Comparison of ENCODE assay signal across 31 mouse cellular contexts in the genomic region with DNA sequence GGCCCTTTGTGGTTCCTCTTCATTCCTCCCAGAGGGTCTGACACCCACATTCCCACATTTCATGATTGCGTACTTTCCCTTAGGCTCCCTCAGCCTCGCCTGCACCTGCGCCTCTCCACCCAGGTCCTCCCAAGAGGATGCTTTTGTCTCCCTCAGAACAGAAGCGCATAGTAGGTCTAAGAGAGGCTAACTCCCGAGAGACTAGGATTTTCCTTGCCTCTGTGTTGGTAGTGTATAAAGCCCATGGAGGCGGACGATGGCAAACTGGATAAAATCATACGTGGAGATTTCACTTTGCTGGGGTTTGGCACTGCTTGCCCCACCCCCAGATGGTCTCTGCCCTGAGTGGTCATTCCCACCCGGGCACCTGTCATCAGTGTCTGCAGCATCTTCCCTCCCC.
"Had no signal": no experiment of that assay in that cellular context is flagged by ENCODE, and none has a peak within 500 bp of the region (broad histone marks: within the 10 kb centered on the region; RNA-seq: fewer than 3 reads in every experiment).

No protein-coding gene starts in this region.

- H3K4me2 ChIP-seq: heart, embryonic 11.5 days; heart, embryonic 12.5 days; heart, embryonic 13.5 days; heart, embryonic 15.5 days; hindbrain, embryonic 12.5 days; hindbrain, embryonic 13.5 days; hindbrain, embryonic 14.5 days; hindbrain, embryonic 15.5 days; intestine, embryonic 15.5 days; kidney, embryonic 15.5 days had no signal

- H3K36me3 ChIP-seq: heart, embryonic 12.5 days; heart, embryonic 13.5 days; heart, embryonic 15.5 days; hindbrain, embryonic 10.5 days; hindbrain, embryonic 12.5 days; hindbrain, embryonic 13.5 days; hindbrain, embryonic 15.5 days; intestine, embryonic 15.5 days; kidney, embryonic 15.5 days had no signal

- H3K9ac ChIP-seq: heart, embryonic 12.5 days; heart, embryonic 13.5 days; heart, embryonic 15.5 days; hindbrain, embryonic 12.5 days; hindbrain, embryonic 13.5 days; hindbrain, embryonic 14.5 days; hindbrain, embryonic 15.5 days; intestine, embryonic 15.5 days; kidney, embryonic 15.5 days had no signal

- H3K27me3 ChIP-seq: heart, embryonic 12.5 days; heart, embryonic 13.5 days; heart, embryonic 15.5 days; hindbrain, embryonic 12.5 days; hindbrain, embryonic 13.5 days; hindbrain, embryonic 15.5 days; intestine, embryonic 15.5 days had no signal

- H3K4me3 ChIP-seq: heart, embryonic 12.5 days; heart, embryonic 13.5 days; heart, embryonic 15.5 days; hindbrain, embryonic 10.5 days; hindbrain, embryonic 12.5 days; hindbrain, embryonic 13.5 days; hindbrain, embryonic 15.5 days; intestine, embryonic 15.5 days; kidney, embryonic 15.5 days; layer of hippocampus, adult 2 months; left cerebral cortex, adult 2 months had no signal

- DNase-seq: heart, postnatal 10 days; heart, postnatal 14 days; heart, postnatal 36 days; heart, postnatal 4 days; kidney, adult 11 months; kidney, adult 18-20 months; kidney, adult 2 months; kidney, adult 8-10 months; kidney, adult 9 months; kidney, postnatal 10 days; kidney, postnatal 14 days; kidney, postnatal 25 days; kidney, postnatal 36 days; kidney, postnatal 4 days; layer of hippocampus, adult 9-11 months; layer of hippocampus, postnatal 36 days had no signal

- H3K4me1 ChIP-seq: hindbrain, embryonic 12.5 days; hindbrain, embryonic 13.5 days; hindbrain, embryonic 15.5 days had no signal

- H3K27ac ChIP-seq: heart, embryonic 13.5 days; heart, embryonic 15.5 days; hindbrain, embryonic 10.5 days; hindbrain, embryonic 12.5 days; hindbrain, embryonic 13.5 days; hindbrain, embryonic 14.5 days; hindbrain, embryonic 15.5 days; hindbrain, postnatal 0 days; intestine, embryonic 15.5 days; kidney, embryonic 15.5 days; kidney, postnatal 0 days; layer of hippocampus, adult 2 months; left cerebral cortex, adult 2 months had no signal

- H3K9me3 ChIP-seq: heart, embryonic 13.5 days; heart, embryonic 15.5 days; hindbrain, embryonic 10.5 days; hindbrain, embryonic 12.5 days; hindbrain, embryonic 13.5 days; hindbrain, embryonic 15.5 days; intestine, embryonic 15.5 days had no signal
